Mouse (Mus musculus) cerebellum, adult (tissue): ENCODE data around the gene Stxbp1.

Experiments
- ATAC-seq: cut with Nextera tagmentation; 2 replicates; pipeline ENCODE4 v1.9.2; 2017; ENCODE audit warnings: mild to moderate bottlenecking, moderate library complexity, mixed read lengths; ENCODE audit not compliant: insufficient number of reproducible peaks, low FRiP score, low TSS enrichment

Stxbp1 gene

GRCm38 (mm10) chr2:32842558-32842957, 4.5 kb downstream of the Stxbp1 start:
- ATAC-seq: no peak

GRCm38 (mm10) chr2:32841099-32841498, 5.9 kb downstream of the Stxbp1 start:
- ATAC-seq: no peak

- no peak for ATAC-seq
Measured at GRCm38 (mm10) chr2:32839261-32839660, 7.8 kb downstream of the Stxbp1 start.

- no peak for ATAC-seq
Measured at GRCm38 (mm10) chr2:32838147-32838884, 8.7 kb downstream of the Stxbp1 start.

GRCm38 (mm10) chr2:32835588-32835987, 11.5 kb downstream of the Stxbp1 start:
- ATAC-seq: peak; percentile 51; the same call in 1 of the 2 replicates

GRCm38 (mm10) chr2:32834496-32834895, 12.5 kb downstream of the Stxbp1 start:
- ATAC-seq: no peak

- ATAC-seq: no peak
Measured at GRCm38 (mm10) chr2:32828979-32829676, 17.9 kb downstream of the Stxbp1 start.

GRCm38 (mm10) chr2:32825796-32826195, 21.2 kb downstream of the Stxbp1 start:
- ATAC-seq: no peak

- no peak for ATAC-seq
Measured at GRCm38 (mm10) chr2:32824778-32825177, 22.3 kb downstream of the Stxbp1 start.

- ATAC-seq: no peak
Measured at GRCm38 (mm10) chr2:32824181-32824580, 22.9 kb downstream of the Stxbp1 start.

- no peak for ATAC-seq
Measured at GRCm38 (mm10) chr2:32823579-32824154, 23.4 kb downstream of the Stxbp1 start.

GRCm38 (mm10) chr2:32823153-32823552, 23.9 kb downstream of the Stxbp1 start:
- ATAC-seq: no peak

GRCm38 (mm10) chr2:32822643-32823042, 24.4 kb downstream of the Stxbp1 start:
- ATAC-seq: 0 out of 2 replicates have a peak, but pooled peaks have one; percentile 23

- ATAC-seq: no peak
Measured at GRCm38 (mm10) chr2:32821041-32821802, 25.8 kb downstream of the Stxbp1 start.

- no peak for ATAC-seq
Measured at GRCm38 (mm10) chr2:32818208-32818607, 28.8 kb downstream of the Stxbp1 start.

- ATAC-seq: 0 out of 2 replicates have a peak, but pooled peaks have one; percentile 36
Measured at GRCm38 (mm10) chr2:32817589-32817988, 29.5 kb downstream of the Stxbp1 start.

GRCm38 (mm10) chr2:32816946-32817581, 30.0 kb downstream of the Stxbp1 start:
- ATAC-seq: peak; percentile 74

- ATAC-seq: no peak
Measured at GRCm38 (mm10) chr2:32816497-32816896, 30.5 kb downstream of the Stxbp1 start.

- ATAC-seq: peak; percentile 69
Measured at GRCm38 (mm10) chr2:32811959-32812358, 35.1 kb downstream of the Stxbp1 start.
